Mouse (Mus musculus) olfactory bulb, adult 2 months (tissue): Measurements from ENCODE around the gene Rpl13.

Experiments used
- CTCF ChIP-seq: fragments of 200-500 bp; IDR thresholded peaks from 2 replicates; pipeline ENCODE4 v1.5.1; 2012; ENCODE audit warnings: low read depth, mild to moderate bottlenecking, low read length, moderate library complexity; ENCODE audit not compliant: insufficient read depth
- POLR2A ChIP-seq: fragments of 200-500 bp; IDR thresholded peaks from 2 replicates; pipeline ENCODE4 v1.6.1; 2012; ENCODE audit warnings: mild to moderate bottlenecking, low read depth, low read length, moderate library complexity; ENCODE audit not compliant: insufficient read depth

GRCm38 (mm10) chr8:123101735-123102685 lies at the start of gene Rpl13:
- no peak for TF ChIP-seq CTCF
- peak; percentile 80; the same call in 1 of the 2 replicates for TF ChIP-seq POLR2A
